Mouse (Mus musculus) layer of hippocampus, adult 8-10 months (tissue): ENCODE results near the gene 1700013F07Rik. TPM values are rescaled to one million over a fixed set of nuclear protein-coding genes. Genes with fewer than 3 reads are reported as not detected.

ENCODE experiments used
- microRNA-seq, 2 experiments: library from miRNA; unstranded; fragments of <30 nt; microRNA quantifications; one replicate each; pipeline ENCODE4 v1.2.0; 2022
- total RNA-seq, 4 experiments: library from RNA; stranded (reverse); gene quantifications; 2 replicates each; pipeline ENCODE4 v1.2.4; 2022

1700013F07Rik gene
- total RNA-seq, 4 experiments from 2014 or later = 1.4 to 3.5 (median 2.3) TPM

Small RNA genes within 50 kb of the gene (microRNA-seq; reads per million reads assigned to microRNA genes)
- 0 reads per million in 2 experiments for gene Gm22860

Other genes with a start within 250 kb of the 1700013F07Rik start
- gene Mybphl, start 169.2 kb upstream of the 1700013F07Rik start, total RNA-seq = 1 to 10 TPM in 2 of 4 experiments, under 1 TPM in 2; 0.52 to 1.8 (median 0.83) TPM
- gene Psrc1, start 150.3 kb upstream of the 1700013F07Rik start, total RNA-seq = 10 to 100 TPM; 17.0 to 27.2 (median 22.9) TPM
- gene Celsr2, start 118.6 kb upstream of the 1700013F07Rik start, total RNA-seq = 100 to 1,000 TPM; 170 to 179 (median 172) TPM
- 100 to 1,000 TPM; 191 to 220 (median 209) TPM for gene Sars, start 88.9 kb upstream of the 1700013F07Rik start, total RNA-seq
- gene 5330417C22Rik, start 2.4 kb downstream of the 1700013F07Rik start, total RNA-seq = 10 to 100 TPM; 22.1 to 33.4 (median 25.9) TPM
- 10 to 100 TPM; 48.9 to 63.5 (median 54.0) TPM for gene Tmem167b, start 28.3 kb downstream of the 1700013F07Rik start, total RNA-seq
- 10 to 100 TPM; 22.1 to 28.2 (median 27.0) TPM for gene Taf13, start 37.5 kb downstream of the 1700013F07Rik start, total RNA-seq
- gene Wdr47, start 57.1 kb downstream of the 1700013F07Rik start, total RNA-seq = 100 to 1,000 TPM; 113 to 153 (median 135) TPM
- gene Clcc1, start 119.8 kb downstream of the 1700013F07Rik start, total RNA-seq = 10 to 100 TPM; 28.4 to 35.8 (median 34.4) TPM
- 10 to 100 TPM; 13.3 to 19.1 (median 14.5) TPM for gene Gpsm2, start 188.2 kb downstream of the 1700013F07Rik start, total RNA-seq
- gene Aknad1, start 205.5 kb downstream of the 1700013F07Rik start, total RNA-seq = not detected